Mouse (Mus musculus) CH12.LX (cell line): Measurements from ENCODE around the gene Smc1b. TPM values are rescaled to one million over a fixed set of nuclear protein-coding genes. Genes with fewer than 3 reads are reported as not detected.

Experiments used
- DNase-seq: peaks from one replicate; pipeline ENCODE4 v3.0.0-alpha.2; 2013; ENCODE audit errors: extremely low read depth
- H3K27ac ChIP-seq: 2 replicates; pipeline ENCODE4 v1.5.1; 2012; ENCODE audit warnings: low read depth, mild to moderate bottlenecking, control low read depth, moderate library complexity; ENCODE audit not compliant: insufficient read depth
- H3K27me3 ChIP-seq: replicated peaks from 2 replicates; pipeline ENCODE3; 2012; ENCODE audit warnings: inconsistent platforms
- H3K36me3 ChIP-seq, 2 experiments: replicated peaks in 1 of 2; 2 replicates each; pipeline versions ENCODE3 to v1.6.1; 2012; ENCODE audit warnings: inconsistent platforms in 1 of 2, low read length in 1 of 2, mild to moderate bottlenecking in 1 of 2, mixed read lengths in 1 of 2, moderate library complexity in 1 of 2; ENCODE audit not compliant: control insufficient read depth in 1 of 2, insufficient read depth in 1 of 2
- H3K4me1 ChIP-seq, 2 experiments: 2 replicates each; pipeline ENCODE4 v1.6.1; 2012; ENCODE audit warnings: inconsistent platforms in 1 of 2, moderate library complexity in 1 of 2; ENCODE audit not compliant: insufficient read depth in 2 of 2, control insufficient read depth in 1 of 2
- H3K4me2 ChIP-seq: 2 replicates; pipeline ENCODE4 v1.6.1; 2012; ENCODE audit warnings: low read depth, mild to moderate bottlenecking, control low read depth; ENCODE audit not compliant: poor library complexity, insufficient read depth, severe bottlenecking
- H3K4me3 ChIP-seq, 3 experiments: fragments of 150-350 bp in 1 of 3; sonication (generic) in 1 of 3; replicated peaks in 1 of 3; 2 replicates each; pipeline versions ENCODE3 to v1.5.1; 2011 to 2012; ENCODE audit warnings: low read depth in 2 of 3, low read length in 2 of 3, mild to moderate bottlenecking in 2 of 3, moderate library complexity in 2 of 3, control low read depth in 1 of 3, improper control_type of control experiment in 1 of 3, inconsistent platforms in 1 of 3, mixed read lengths in 1 of 3; ENCODE audit not compliant: poor library complexity in 1 of 3
- H3K79me2 ChIP-seq: replicated peaks from 2 replicates; pipeline ENCODE4 v1.6.1; 2012; ENCODE audit warnings: mild to moderate bottlenecking, moderate library complexity; ENCODE audit not compliant: control insufficient read depth, poor library complexity, insufficient read depth, severe bottlenecking; ENCODE audit errors: extremely low read depth
- H3K9ac ChIP-seq: 2 replicates; pipeline ENCODE4 v1.6.1; 2012; ENCODE audit warnings: low read depth, mild to moderate bottlenecking, control low read depth, moderate library complexity; ENCODE audit not compliant: insufficient read depth
- H3K9me3 ChIP-seq: replicated peaks from 2 replicates; pipeline ENCODE3; 2012; ENCODE audit warnings: low read length, inconsistent platforms, mixed read lengths
- E2F4 ChIP-seq: IDR thresholded peaks from 2 replicates; pipeline ENCODE4 v1.6.1; 2011; ENCODE audit warnings: low read depth, low read length, improper control_type of control experiment; ENCODE audit not compliant: insufficient replicate concordance
- ETS1 ChIP-seq: conservative IDR thresholded peaks from 2 replicates; pipeline ENCODE4 v1.6.1; 2012; ENCODE audit warnings: low read depth, mild to moderate bottlenecking, inconsistent platforms, low read length, improper control_type of control experiment, moderate library complexity
- GABPA ChIP-seq: IDR thresholded peaks from 2 replicates; pipeline ENCODE4 v1.6.1; 2012; ENCODE audit warnings: low read depth, low read length, improper control_type of control experiment, inconsistent platforms; ENCODE audit not compliant: insufficient replicate concordance
- HCFC1 ChIP-seq: IDR thresholded peaks from 2 replicates; pipeline ENCODE4 v1.6.1; 2012; ENCODE audit warnings: low read depth, mild to moderate bottlenecking, inconsistent platforms, low read length, improper control_type of control experiment
- JUN ChIP-seq: IDR thresholded peaks from 2 replicates; pipeline ENCODE4 v1.6.1; 2011; ENCODE audit warnings: low read depth, mild to moderate bottlenecking, low read length, improper control_type of control experiment, moderate library complexity; ENCODE audit not compliant: insufficient read depth
- JUND ChIP-seq: conservative IDR thresholded peaks from 2 replicates; pipeline ENCODE4 v1.6.1; 2011; ENCODE audit warnings: low read depth, low read length, improper control_type of control experiment
- KAT2A ChIP-seq: IDR thresholded peaks from 2 replicates; pipeline ENCODE4 v1.6.1; 2012; ENCODE audit warnings: low read length, improper control_type of control experiment, inconsistent platforms; ENCODE audit not compliant: insufficient replicate concordance
- MAFK ChIP-seq: IDR thresholded peaks from 2 replicates; pipeline ENCODE4 v1.6.1; 2011; ENCODE audit warnings: low read length, improper control_type of control experiment; ENCODE audit not compliant: insufficient replicate concordance
- MAZ ChIP-seq: IDR thresholded peaks from 2 replicates; pipeline ENCODE4 v1.6.1; 2012; ENCODE audit warnings: low read depth, mild to moderate bottlenecking, inconsistent platforms, low read length, improper control_type of control experiment, moderate library complexity
- MEF2A ChIP-seq: IDR thresholded peaks from 2 replicates; pipeline ENCODE4 v1.6.1; 2014; ENCODE audit warnings: low read depth, mild to moderate bottlenecking, inconsistent platforms, low read length, improper control_type of control experiment, borderline replicate concordance
- NRF1 ChIP-seq: IDR thresholded peaks from 2 replicates; pipeline ENCODE4 v1.6.1; 2014; ENCODE audit warnings: low read depth, mild to moderate bottlenecking, inconsistent platforms, low read length, improper control_type of control experiment, moderate library complexity
- RAD21 ChIP-seq: IDR thresholded peaks from 2 replicates; pipeline ENCODE4 v1.6.1; 2011; ENCODE audit warnings: low read depth, mild to moderate bottlenecking, low read length, improper control_type of control experiment, moderate library complexity
- SIN3A ChIP-seq: IDR thresholded peaks from 2 replicates; pipeline ENCODE4 v1.6.1; 2012; ENCODE audit warnings: low read length, improper control_type of control experiment, inconsistent platforms
- SMC3 ChIP-seq: IDR thresholded peaks from 2 replicates; pipeline ENCODE4 v1.6.1; 2011; ENCODE audit warnings: low read depth, low read length, improper control_type of control experiment
- TBP ChIP-seq: conservative IDR thresholded peaks from 2 replicates; pipeline ENCODE4 v1.6.1; 2011; ENCODE audit warnings: low read depth, low read length, improper control_type of control experiment
- USF1 ChIP-seq: IDR thresholded peaks from 2 replicates; pipeline ENCODE4 v1.6.1; 2014; ENCODE audit warnings: low read depth, mild to moderate bottlenecking, inconsistent platforms, low read length, improper control_type of control experiment
- USF2 ChIP-seq: conservative IDR thresholded peaks from 2 replicates; pipeline ENCODE4 v1.6.1; 2011; ENCODE audit warnings: low read depth, low read length, improper control_type of control experiment
- ZKSCAN1 ChIP-seq: IDR thresholded peaks from 2 replicates; pipeline ENCODE4 v1.6.1; 2012; ENCODE audit warnings: low read depth, inconsistent platforms, low read length, improper control_type of control experiment, borderline replicate concordance
- ZNF384 ChIP-seq: IDR thresholded peaks from 2 replicates; pipeline ENCODE4 v1.6.1; 2012; ENCODE audit warnings: low read depth, low read length, improper control_type of control experiment, inconsistent platforms
- dilution Hi-C: fragments of 300-500 bp; cut with MboI; formaldehyde crosslinking; loops from 2 replicates; pipeline ENCODE4 v1.14.3; 2020; ENCODE audit warnings: low sequenced_read_pairs; ENCODE audit not compliant: extremely low pct_unique_long_range_greater_than_20kb, extremely low pct_ligation_motif_present
- in situ Hi-C: fragments of 300-500 bp; cut with MboI; formaldehyde crosslinking; loops from 3 replicates; pipeline ENCODE4 v1.14.3; 2019; ENCODE audit warnings: low sequenced_read_pairs, low pct_ligation_motif_present, low pct_unique_long_range_greater_than_20kb, mixed read lengths
- polyA plus RNA-seq: library from polyadenylated mRNA; unstranded; fragments of >175 nt; gene quantifications from 2 replicates; pipeline ENCODE4 v1.2.1, GENCODE M21; 2012; ENCODE audit warnings: low read depth; ENCODE audit not compliant: insufficient read length
- total RNA-seq, 2 experiments: library from RNA; depleted of rRNA; stranded (reverse); fragments of 300-350 nt in 1 of 2; fragments of >200 nt in 1 of 2; gene quantifications; 2 replicates each; pipeline ENCODE4 v1.2.3; 2012 to 2014

Smc1b gene
- total and polyA plus RNA-seq, 3 experiments: not detected

DNA sequence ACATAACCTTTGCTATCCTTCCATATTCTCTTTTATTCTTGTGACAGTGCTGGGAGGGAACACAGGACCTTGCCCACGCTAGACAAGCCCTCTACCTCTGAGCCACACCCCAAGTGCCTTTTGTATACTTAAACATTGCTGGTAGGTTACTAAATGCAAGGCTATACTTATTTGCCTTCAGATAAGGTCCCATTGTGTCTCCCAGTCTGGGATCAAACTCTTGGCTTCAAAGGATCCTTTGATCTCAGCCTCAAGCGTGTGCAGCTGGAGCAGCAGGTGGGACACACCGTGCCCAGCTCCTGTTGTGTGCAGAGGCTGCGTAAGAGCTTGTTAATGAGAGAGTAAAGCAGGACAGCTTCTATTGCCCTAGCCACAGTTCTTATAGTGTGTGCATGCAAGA is 104.0 kb downstream of the Smc1b start:
- no peak overlapping the region for H3K9ac ChIP-seq
- peaks cover 13% of the 10 kb centered on the region for H3K27me3 ChIP-seq
- H3K4me3 ChIP-seq: no peak overlapping the region
- H3K9me3 ChIP-seq: no peaks in the 10 kb centered on the region
- in situ Hi-C loops: no loop called here
- DNase-seq: no peak
- dilution Hi-C loops: no loop called here
- H3K27ac ChIP-seq: no peak overlapping the region
- no peaks in the 10 kb centered on the region for H3K36me3 ChIP-seq
- no peak overlapping the region for H3K4me2 ChIP-seq
- TF ChIP-seq MAFK (no peak), ZNF384 (no peak), SMC3 (no peak), MAZ (no peak), JUN (no peak), RAD21 (no peak), KAT2A (no peak), ZKSCAN1 (no peak), JUND (no peak), NRF1 (no peak), USF1 (no peak), SIN3A (no peak)
- H3K79me2 ChIP-seq: no peaks in the 10 kb centered on the region
- H3K4me1 ChIP-seq: peaks cover 0 to 3% of the 10 kb centered on the region in 2 experiments; a peak in 1 of 4 replicates

- dilution Hi-C loops: no loop called here
- H3K4me1 ChIP-seq: no peaks in the 10 kb centered on the region
- H3K79me2 ChIP-seq: no peaks in the 10 kb centered on the region
- TF ChIP-seq MEF2A (no peak), TBP (no peak), KAT2A (no peak), SMC3 (no peak), GABPA (no peak), MAZ (no peak), HCFC1 (no peak), E2F4 (no peak), ETS1 (no peak), USF2 (no peak), JUN (no peak), USF1 (no peak)
- H3K4me2 ChIP-seq: no peak overlapping the region
- DNase-seq: no peak
- no peak overlapping the region for H3K9ac ChIP-seq
- in situ Hi-C loops: no loop called here
- H3K9me3 ChIP-seq: no peaks in the 10 kb centered on the region
- H3K27ac ChIP-seq: no peak overlapping the region
- peaks cover 28% of the 10 kb centered on the region for H3K27me3 ChIP-seq
- no peak overlapping the region for H3K4me3 ChIP-seq
- no peaks in the 10 kb centered on the region for H3K36me3 ChIP-seq
Measured at GRCm38 (mm10) chr15:85026197-85026596, 105.6 kb downstream of the Smc1b start.
